ENCODE assay signal across 21 mouse cellular contexts in the genomic region with DNA sequence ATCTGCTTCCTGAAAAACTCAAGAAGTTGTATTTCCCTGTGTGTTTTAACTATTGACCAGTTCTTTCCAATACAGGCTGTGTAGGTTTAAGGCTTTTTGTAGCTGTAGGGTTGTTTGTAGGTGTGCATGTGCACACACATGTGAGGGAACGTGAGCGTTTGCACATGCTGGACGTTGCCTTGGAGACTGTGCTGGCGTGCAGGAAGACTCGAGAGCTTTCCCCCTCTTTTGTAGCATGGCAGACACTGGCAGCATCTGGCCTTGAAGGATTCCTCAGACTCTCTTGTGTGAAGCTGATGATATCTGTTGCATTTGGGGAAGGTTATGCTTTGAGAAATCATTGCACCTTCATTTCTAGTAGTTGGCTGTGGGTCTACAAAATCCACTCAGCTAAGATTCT. TPM values are rescaled to one million over a fixed set of nuclear protein-coding genes. Genes with fewer than 3 reads are reported as not detected.
A peak's percentile ranks its signal among the peaks of the same experiment; 100 is the strongest.
DNase-seq lines count a peak whose midpoint lies in the region; TF ChIP-seq lines count a peak whose summit lies in the region.
"Had no signal": no experiment of that assay in that cellular context is flagged by ENCODE, and none has a peak within 500 bp of the region (broad histone marks: within the 10 kb centered on the region; RNA-seq: fewer than 3 reads in every experiment).

No protein-coding gene starts in this region.

- intact Hi-C loops in left cerebral cortex, postnatal 25 days (cut with DNase I) = no loop called here
- intact Hi-C loops in left cerebral cortex, adult 2 months (cut with DNase I) = no loop called here

- peak; percentile 34 for DNase-seq in heart, adult 11 months
- DNase-seq in heart, adult 18-20 months = no peak
- peak; percentile 18 to 36 for DNase-seq in left cerebral cortex, postnatal 25 days (ENCODE audit: low spot score in 2 of 2)
- no peak for DNase-seq in left cerebral cortex, adult 2 months (ENCODE audit: extremely low spot score in 1 of 2, low spot score in 2 of 2)
- DNase-seq in right cerebral cortex, postnatal 25 days = peak; percentile 15
- DNase-seq in right cerebral cortex, postnatal 4 days = no peak
- DNase-seq in brain, adult 2 months (ENCODE audit: low read depth, low spot score) = peak; percentile 47
- DNase-seq in spleen, postnatal 36 days (ENCODE audit: low spot score in 2 of 2) = no peak
- DNase-seq: adrenal gland, adult 2 months; adrenal gland, postnatal 10 days; adrenal gland, postnatal 25 days; cerebellum, adult 11-12 months; cerebellum, adult 2 months; cerebellum, adult 9-10 months; cerebellum, postnatal 10 days; cerebellum, postnatal 25 days had no signal

- no peak overlapping the region for H3K27ac ChIP-seq in left cerebral cortex, adult 2 months
- H3K27ac ChIP-seq: embryonic facial prominence, embryonic 10.5 days; embryonic facial prominence, embryonic 12.5 days; forebrain, embryonic 13.5 days; forebrain, embryonic 15.5 days had no signal

- TF ChIP-seq CTCF in left cerebral cortex, adult 2 months (IDR thresholded peaks at IDR 0.05) = no peak

- H3K4me3 ChIP-seq in left cerebral cortex, adult 2 months = no peak overlapping the region
- H3K4me3 ChIP-seq: embryonic facial prominence, embryonic 10.5 days; embryonic facial prominence, embryonic 12.5 days; forebrain, embryonic 13.5 days; forebrain, embryonic 15.5 days had no signal

RNA-seq across cellular contexts. Expression of a gene that starts 35.5 kb away (rescaled TPM):
- total RNA-seq in heart, adult 18-20 months (2021) = not detected
- 10 to 100 TPM; 10.8 to 11.0 TPM for total RNA-seq in left cerebral cortex, postnatal 25 days (2021)
- total RNA-seq in left cerebral cortex, adult 2 months (2021) = 10 to 100 TPM; 10.1 to 12.8 TPM
- total RNA-seq: MEL had no signal

Comparison
In these comparisons a context has a peak if more than half of its experiments do, and no peak if none do; other contexts are left out.
1. DNase-seq: peak in heart, adult 11 months (single experiment), left cerebral cortex, postnatal 25 days (2 of 2), right cerebral cortex, postnatal 25 days (single experiment) and brain, adult 2 months (single experiment); none in heart, adult 18-20 months (0 of 2), left cerebral cortex, adult 2 months (0 of 2), right cerebral cortex, postnatal 4 days (single experiment) and spleen, postnatal 36 days (0 of 2).
2. RNA of a gene that starts 35.5 kb away (total RNA-seq): 10.1 to 12.8 TPM in left cerebral cortex, adult 2 months and 10.8 to 11.0 TPM in left cerebral cortex, postnatal 25 days; not detected in heart, adult 18-20 months; every median in the first group is over 10 times any median in the second.